Mouse (Mus musculus): ENCODE measurements at regions not wholly inside any gene's neighbourhood (a gene's known extent, or its start where the extent isn't known, plus 50 kb on each side); places are given as distances from the start of the nearest gene placed in this dataset.
A peak's percentile ranks its signal among the peaks of the same experiment; 100 is the strongest.

- ATAC-seq (replicated peaks; ENCODE audit: low FRiP score, poor library complexity, severe bottlenecking), result no peak
Measured at GRCm38 (mm10) chr12:52622398-52622797, 76.8 kb upstream of the Akap6 start.

DNA sequence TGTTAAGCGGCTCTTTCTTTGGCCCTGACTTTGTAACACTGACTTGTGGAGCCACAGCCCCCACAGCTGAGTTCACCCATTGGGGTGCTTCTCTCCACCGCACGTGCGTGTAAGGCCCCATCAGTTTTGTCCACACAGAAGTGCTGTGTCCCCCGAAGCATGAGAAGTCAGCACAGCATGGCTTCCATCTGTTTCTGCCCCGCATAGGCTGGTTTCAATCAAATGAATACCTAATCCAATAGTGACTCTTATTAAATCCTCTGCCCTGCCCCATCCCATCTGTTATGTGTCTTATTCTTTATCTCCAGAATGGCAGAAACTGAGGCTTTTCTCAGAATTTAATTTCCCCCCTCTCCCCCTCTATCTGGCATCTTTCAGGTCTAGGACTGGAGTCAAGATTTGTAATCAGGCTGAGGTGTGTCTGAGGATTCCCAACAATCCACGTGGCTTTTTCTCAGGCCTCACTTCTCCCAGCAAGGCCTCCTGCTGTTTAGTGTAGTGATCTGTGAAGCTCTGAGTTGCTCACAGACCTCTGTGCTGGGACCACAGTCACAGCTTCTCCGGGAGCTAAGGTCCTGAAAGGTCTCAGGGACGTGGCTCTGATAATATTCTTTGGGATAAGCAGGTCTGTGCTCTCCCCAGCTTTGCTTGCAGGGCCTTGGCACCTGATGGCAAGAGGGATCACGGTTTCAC lies 75.6 kb upstream of the Akap6 start:
- no peak for ATAC-seq (replicated peaks; ENCODE audit: low FRiP score, poor library complexity, severe bottlenecking)

DNA sequence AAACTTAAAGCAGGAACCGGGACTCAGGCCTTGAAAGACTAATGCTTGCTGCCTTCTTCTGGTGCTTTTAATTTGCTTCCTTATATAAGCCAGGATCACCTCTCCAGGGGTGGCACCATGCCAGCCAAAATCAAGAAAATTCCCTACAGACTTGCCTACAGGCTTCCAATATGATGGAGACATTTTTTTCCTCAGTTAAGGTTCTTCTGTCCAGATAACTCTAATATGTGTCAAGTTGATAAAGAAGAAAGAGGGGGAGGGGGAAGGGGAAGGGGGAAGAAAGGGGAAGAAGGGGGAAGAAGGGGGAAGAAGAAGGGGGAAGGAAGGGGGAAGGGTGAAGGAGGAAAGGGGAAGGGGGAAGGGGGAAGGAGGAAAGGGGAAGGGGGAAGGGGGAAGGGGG lies 74.3 kb upstream of the Akap6 start:
- no peak for ATAC-seq (replicated peaks; ENCODE audit: low FRiP score, poor library complexity, severe bottlenecking)

- no peak for ATAC-seq (replicated peaks; ENCODE audit: low FRiP score, poor library complexity, severe bottlenecking)
Measured at GRCm38 (mm10) chr12:52628771-52629170, 70.4 kb upstream of the Akap6 start.

- ATAC-seq (replicated peaks; ENCODE audit: low FRiP score, poor library complexity, severe bottlenecking), result no peak
Measured at GRCm38 (mm10) chr12:52635121-52635878, 63.9 kb upstream of the Akap6 start.

GRCm38 (mm10) chr12:52636186-52636881 lies 62.8 kb upstream of the Akap6 start:
- ATAC-seq (replicated peaks; ENCODE audit: low FRiP score, poor library complexity, severe bottlenecking), result no peak

DNA sequence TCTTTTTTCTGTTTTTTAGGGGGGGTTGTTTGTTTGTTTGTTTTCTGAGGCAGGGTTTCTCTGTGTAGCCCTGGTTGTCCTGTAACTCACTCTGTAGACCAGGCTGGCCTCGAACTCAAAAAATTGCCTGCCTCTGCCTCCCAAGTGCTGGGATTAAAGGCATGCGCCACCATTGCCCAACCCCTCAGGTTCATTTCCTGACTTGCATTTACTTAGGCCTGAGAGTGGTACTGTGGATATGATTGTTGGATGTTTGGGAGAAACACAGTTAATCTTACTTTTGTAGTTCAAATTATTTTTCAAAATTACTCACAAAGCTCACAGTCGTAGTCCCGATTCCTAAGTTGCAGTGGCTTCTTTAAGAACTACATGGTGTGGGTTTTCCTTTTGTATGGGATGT lies 62.3 kb upstream of the Akap6 start:
- no peak for ATAC-seq (replicated peaks; ENCODE audit: low FRiP score, poor library complexity, severe bottlenecking)

DNA sequence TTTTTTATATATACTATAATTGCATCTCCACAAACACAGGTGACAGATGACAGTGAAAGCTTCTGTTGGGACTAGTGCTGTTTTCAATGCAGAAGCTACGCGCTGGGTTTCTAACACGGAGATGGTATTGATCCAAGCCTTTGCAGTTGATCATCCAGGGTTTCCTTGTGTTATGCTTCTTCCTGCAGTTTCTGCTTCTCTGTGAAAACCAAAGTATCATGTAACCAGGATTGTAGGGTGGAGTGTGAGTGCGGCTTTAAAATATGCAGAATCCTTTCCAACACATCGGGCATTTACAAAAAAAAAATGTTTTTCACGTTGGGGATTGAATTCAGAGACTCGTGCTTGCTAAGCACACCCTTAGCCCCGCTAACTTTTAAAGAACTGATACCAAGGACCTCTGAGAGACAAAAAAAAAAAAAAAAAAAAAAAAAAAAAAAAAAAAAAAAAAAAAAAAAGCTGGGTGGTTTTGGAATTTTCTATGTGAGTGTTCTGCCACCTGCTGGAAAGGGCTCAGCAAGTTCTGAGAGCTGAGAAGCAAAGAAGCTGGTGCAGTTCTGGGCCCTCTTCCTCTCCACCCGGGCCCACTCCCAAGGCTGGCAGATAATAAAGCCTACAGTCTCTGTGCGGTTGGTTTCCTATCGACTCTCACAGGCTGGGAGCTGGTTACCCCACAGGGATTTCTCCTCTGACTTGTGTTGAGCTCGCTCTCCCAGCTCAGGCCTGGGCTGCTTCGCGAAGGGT lies 61.5 kb upstream of the Akap6 start:
- no peak for ATAC-seq (replicated peaks; ENCODE audit: low FRiP score, poor library complexity, severe bottlenecking)

DNA sequence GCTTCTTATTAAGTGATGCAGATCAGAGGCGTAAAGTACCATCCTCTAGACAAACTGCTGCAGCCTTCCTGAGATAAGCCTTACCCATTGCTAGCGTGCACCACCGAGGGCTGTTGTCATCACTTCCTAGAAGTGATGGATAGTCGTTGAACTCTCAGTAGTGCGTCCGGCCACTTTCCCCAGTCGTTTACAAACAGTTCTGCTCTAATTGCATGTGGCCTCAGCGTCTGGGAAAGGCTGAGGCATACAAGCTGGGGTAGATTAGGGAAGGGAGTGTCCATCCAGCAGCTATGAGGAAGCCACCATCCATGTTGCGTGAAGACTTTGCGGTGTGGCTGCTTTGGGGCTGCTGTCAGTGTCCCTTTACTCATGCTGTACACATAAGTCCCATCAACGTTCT lies 60.7 kb upstream of the Akap6 start:
- no peak for ATAC-seq (replicated peaks; ENCODE audit: low FRiP score, poor library complexity, severe bottlenecking)

- ATAC-seq (replicated peaks; ENCODE audit: low FRiP score, poor library complexity, severe bottlenecking), result 0 out of 2 replicates have a peak, but pooled peaks have one; percentile 64
Measured at GRCm38 (mm10) chr12:52644059-52644458, 55.1 kb upstream of the Akap6 start.
